Mouse (Mus musculus) myocyte (in vitro differentiated cells): Measurements from ENCODE around the gene Scrt2.
"Not testable (repeated sequence)": the region's sequence is repeated elsewhere in the genome, so short reads cannot be mapped to it uniquely, and the experiment has no call there.

Source experiments
- E2F4 ChIP-seq: IDR thresholded peaks from one replicate; pipeline ENCODE4 v1.6.1; 2011; ENCODE audit warnings: mild to moderate bottlenecking, control low read depth, moderate library complexity; ENCODE audit not compliant: insufficient read depth
- MYOD1 ChIP-seq, 3 experiments: IDR thresholded peaks; one replicate each; pipeline ENCODE4 v1.6.1; 2011; ENCODE audit warnings: control low read depth in 2 of 3, low read depth in 2 of 3, mild to moderate bottlenecking in 2 of 3, moderate library complexity in 1 of 3; ENCODE audit not compliant: insufficient read length in 2 of 3, control insufficient read depth in 1 of 3
- MYOG ChIP-seq, 3 experiments: IDR thresholded peaks; one replicate each; pipeline ENCODE4 v1.6.1; 2011; ENCODE audit warnings: control low read depth in 2 of 3, low read depth in 2 of 3, mild to moderate bottlenecking in 2 of 3; ENCODE audit not compliant: insufficient read length in 2 of 3, control insufficient read depth in 1 of 3, insufficient read depth in 1 of 3
- POLR2A ChIP-seq: IDR thresholded peaks from one replicate; pipeline ENCODE4 v1.6.1; 2011; ENCODE audit warnings: low read depth, mild to moderate bottlenecking, control low read depth, moderate library complexity; ENCODE audit not compliant: insufficient read length
- POLR2AphosphoS2 ChIP-seq: IDR thresholded peaks from one replicate; pipeline ENCODE4 v1.6.1; 2011; ENCODE audit warnings: low read depth, control low read depth; ENCODE audit not compliant: insufficient read length
- SRF ChIP-seq: IDR thresholded peaks from one replicate; pipeline ENCODE4 v1.6.1; 2011; ENCODE audit warnings: low read depth; ENCODE audit not compliant: control insufficient read depth, insufficient read length
- TCF12 ChIP-seq: IDR thresholded peaks from one replicate; pipeline ENCODE4 v1.6.1; 2011; ENCODE audit warnings: mild to moderate bottlenecking, control low read depth; ENCODE audit not compliant: poor library complexity, insufficient read depth, severe bottlenecking
- USF1 ChIP-seq: IDR thresholded peaks from one replicate; pipeline ENCODE4 v1.6.1; 2011; ENCODE audit warnings: low read depth, mild to moderate bottlenecking, control low read depth, moderate library complexity

DNA sequence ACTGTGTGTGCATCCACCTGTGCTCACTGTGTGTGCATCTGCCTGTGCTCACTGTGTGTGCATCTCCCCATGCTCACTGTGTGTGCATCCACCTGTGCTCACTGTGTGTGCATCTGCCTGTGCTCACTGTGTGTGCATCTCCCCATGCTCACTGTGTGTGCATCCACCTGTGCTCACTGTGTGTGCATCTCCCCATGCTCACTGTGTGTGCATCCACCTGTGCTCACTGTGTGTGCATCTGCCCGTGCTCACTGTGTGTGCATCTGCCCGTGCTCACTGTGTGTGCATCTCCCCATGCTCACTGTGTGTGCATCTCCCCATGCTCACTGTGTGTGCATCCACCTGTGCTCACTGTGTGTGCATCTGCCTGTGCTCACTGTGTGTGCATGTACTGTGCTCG, 18.5 kb upstream of the Scrt2 start:
- TF ChIP-seq TCF12; POLR2A; POLR2AphosphoS2; MYOG (IDR thresholded peaks at IDR 0.05; ENCODE audit: control insufficient read depth in 1 of 3, insufficient read depth in 1 of 3, insufficient read length in 2 of 3, low read depth in 2 of 3); SRF; E2F4; USF1; MYOD1 (IDR thresholded peaks at IDR 0.05; ENCODE audit: control insufficient read depth in 1 of 3, insufficient read length in 2 of 3, low read depth in 2 of 3): not testable (repeated sequence)
